Mouse (Mus musculus) heart, embryonic 13.5 days (tissue): ENCODE data around the gene Fam114a2. TPM values are rescaled to one million over a fixed set of nuclear protein-coding genes. Genes with fewer than 3 reads are reported as not detected.

ENCODE experiments used
- ATAC-seq: fragments of 200-750 bp; cut with Nextera tagmentation; 2 replicates; pipeline ENCODE4 v1.8.0; 2017; ENCODE audit warnings: moderate TSS enrichment; ENCODE audit not compliant: insufficient number of reproducible peaks, low FRiP score, low TSS enrichment; ENCODE audit errors: extremely low read depth
- H3K27ac ChIP-seq: fragments of 300-500 bp; sonication (generic); replicated peaks from 2 replicates; pipeline ENCODE4 v1.5.1; 2015; ENCODE audit warnings: moderate library complexity, mild to moderate bottlenecking, inconsistent platforms
- H3K27me3 ChIP-seq: fragments of 300-500 bp; sonication (generic); replicated peaks from 2 replicates; pipeline ENCODE4 v1.6.1; 2015; ENCODE audit warnings: mild to moderate bottlenecking, inconsistent platforms
- H3K36me3 ChIP-seq: fragments of 300-500 bp; sonication (generic); 2 replicates; pipeline ENCODE4 v1.6.1; 2015; ENCODE audit warnings: mild to moderate bottlenecking, inconsistent platforms
- H3K4me1 ChIP-seq: fragments of 300-500 bp; sonication (generic); 2 replicates; pipeline ENCODE4 v1.6.1; 2015; ENCODE audit warnings: inconsistent platforms
- H3K4me2 ChIP-seq: fragments of 300-500 bp; sonication (generic); 2 replicates; pipeline ENCODE4 v1.6.1; 2015; ENCODE audit warnings: inconsistent platforms, mild to moderate bottlenecking, moderate library complexity
- H3K4me3 ChIP-seq: fragments of 300-500 bp; sonication (generic); 2 replicates; pipeline ENCODE4 v1.5.1; 2015; ENCODE audit warnings: moderate library complexity, mild to moderate bottlenecking, inconsistent platforms
- H3K9ac ChIP-seq: fragments of 300-500 bp; sonication (generic); 2 replicates; pipeline ENCODE4 v1.6.1; 2015; ENCODE audit warnings: inconsistent platforms, mild to moderate bottlenecking, moderate library complexity
- H3K9me3 ChIP-seq: fragments of 300-500 bp; sonication (generic); 2 replicates; pipeline ENCODE4 v1.6.1; 2016; ENCODE audit warnings: inconsistent platforms
- WGBS: fragments of 180-500 bp; shearing (Covaris S2); methylation state at CpG from one replicate; pipeline ENCODE4 v1.1.7; 2015; ENCODE audit warnings: mixed read lengths; 5-methylcytosine and 5-hydroxymethylcytosine counted together
- polyA plus RNA-seq: library from polyadenylated mRNA; unstranded; fragments of >200 nt; fragmentation: Nextera tagmentation; extraction: Ambion mirVana; gene quantifications from 2 replicates; pipeline ENCODE4 v1.2.1, GENCODE M21; 2015

Fam114a2 gene
- polyA plus RNA-seq, 1 experiment from 2014 or later = 63.5 TPM

DNA sequence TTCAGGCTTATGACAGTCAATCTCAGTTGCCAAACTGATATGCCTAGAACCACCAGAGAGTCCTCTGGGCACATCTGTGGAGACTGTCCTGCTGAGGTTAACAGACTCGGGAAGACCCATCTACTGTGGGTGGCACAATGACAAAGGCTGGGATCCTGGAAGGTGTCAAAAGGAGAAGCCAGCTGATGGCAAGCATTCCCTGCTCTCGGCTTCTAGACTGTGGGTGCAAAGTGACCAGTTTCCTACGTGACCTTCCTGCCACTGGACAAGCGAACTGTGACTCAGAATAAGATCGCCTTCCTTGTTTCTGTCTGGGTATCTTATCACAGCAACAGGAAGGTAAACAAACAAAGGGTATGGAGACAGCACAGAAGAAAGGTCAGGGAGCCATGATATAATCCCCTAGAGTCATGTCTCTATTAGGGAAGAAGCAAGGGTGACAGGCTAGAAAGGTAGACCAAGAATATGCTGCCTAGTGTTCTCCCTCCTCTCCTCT lies 1.4 kb downstream of the Fam114a2 start:
- Histone ChIP-seq H3K36me3 (peaks cover 34% of the 10 kb centered on the region), H3K4me2 (peak overlapping the region; percentile 76), H3K27me3 (no peaks in the 10 kb centered on the region), H3K9ac (0 out of 2 replicates have a peak overlapping the region, but pooled peaks have one; percentile 24), H3K9me3 (no peaks in the 10 kb centered on the region), H3K4me3 (peak overlapping the region; percentile 87), H3K4me1 (peaks cover 19% of the 10 kb centered on the region), H3K27ac (no peak overlapping the region)
- ATAC-seq = no peak
- 24% methylated on average over 5 of the region's 5 CpGs for whole genome bisulfite sequencing

DNA sequence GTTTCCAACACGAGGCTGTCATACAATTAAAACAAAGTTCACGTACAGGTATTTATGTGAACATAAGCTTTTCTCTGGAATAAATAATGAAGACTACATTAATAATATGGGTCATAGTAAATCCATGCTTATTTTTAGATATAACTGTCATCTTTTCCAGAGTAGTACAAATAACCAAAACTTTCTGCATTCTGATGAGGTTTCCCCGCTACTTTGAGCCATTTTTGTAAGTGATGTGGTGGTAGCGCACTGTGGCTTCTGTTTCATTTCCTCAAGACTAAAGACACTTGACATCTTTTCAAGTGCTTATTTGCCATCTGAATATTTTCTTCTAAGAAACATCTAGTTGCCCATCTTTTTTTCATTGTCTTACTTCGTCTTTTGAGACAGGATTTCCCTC lies 3.2 kb downstream of the Fam114a2 start:
- ATAC-seq = no peak
- no peak overlapping the region for H3K4me2 ChIP-seq
- no peak overlapping the region for H3K4me3 ChIP-seq
- peaks cover 37% of the 10 kb centered on the region for H3K36me3 ChIP-seq
- 88% methylated on average over 5 of the region's 5 CpGs for WGBS
- H3K9ac ChIP-seq = no peak overlapping the region
- no peaks in the 10 kb centered on the region for H3K9me3 ChIP-seq
- no peaks in the 10 kb centered on the region for H3K27me3 ChIP-seq
- no peak overlapping the region for H3K27ac ChIP-seq
- peaks cover 19% of the 10 kb centered on the region for H3K4me1 ChIP-seq

DNA sequence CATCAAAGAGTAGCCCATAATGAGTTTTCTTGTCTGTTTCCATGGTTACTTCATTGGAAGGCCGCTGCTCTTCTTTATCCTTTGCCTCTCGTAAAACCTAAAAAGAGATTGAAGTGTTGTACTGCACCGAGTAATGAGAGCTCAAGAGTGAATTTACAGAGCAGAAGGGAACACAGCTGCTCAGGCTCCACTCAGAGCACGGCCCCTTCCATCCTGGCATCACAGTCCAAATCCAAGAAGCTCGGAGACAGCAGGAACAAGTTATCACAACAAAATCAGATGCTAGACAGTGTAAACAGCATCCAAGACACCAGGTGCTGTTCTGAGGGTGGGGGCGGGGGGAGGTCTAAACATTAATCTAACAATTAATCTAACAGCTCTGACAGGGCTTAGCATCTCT lies 11.5 kb downstream of the Fam114a2 start:
- Histone ChIP-seq H3K27ac (no peak overlapping the region), H3K9me3 (no peaks in the 10 kb centered on the region), H3K9ac (no peak overlapping the region), H3K4me2 (no peak overlapping the region), H3K36me3 (peaks cover 87% of the 10 kb centered on the region), H3K4me3 (no peak overlapping the region), H3K27me3 (no peaks in the 10 kb centered on the region), H3K4me1 (peaks cover 15% of the 10 kb centered on the region)
- no peak for ATAC-seq
- WGBS = 76% methylated on average over 6 of the region's 6 CpGs

DNA sequence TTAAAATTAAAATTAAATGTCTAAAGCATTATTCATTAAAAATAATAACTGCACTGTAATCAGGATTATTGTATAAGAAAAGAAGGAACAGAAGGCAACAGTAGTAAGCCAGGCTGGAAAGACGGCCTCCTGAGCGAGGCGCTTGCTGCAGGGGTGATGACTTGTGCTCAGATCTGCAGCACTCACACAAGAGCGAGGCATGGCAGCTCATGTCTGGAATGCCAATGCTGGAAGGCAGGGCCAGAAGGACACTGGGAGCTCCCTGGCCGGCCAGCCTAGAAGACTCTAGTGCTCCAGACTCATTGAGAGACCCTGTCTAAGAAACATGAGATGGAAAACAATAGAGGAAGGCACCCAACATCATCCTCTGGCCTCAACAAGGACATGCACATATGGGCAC lies 15.3 kb downstream of the Fam114a2 start:
- no peak overlapping the region for H3K4me3 ChIP-seq

DNA sequence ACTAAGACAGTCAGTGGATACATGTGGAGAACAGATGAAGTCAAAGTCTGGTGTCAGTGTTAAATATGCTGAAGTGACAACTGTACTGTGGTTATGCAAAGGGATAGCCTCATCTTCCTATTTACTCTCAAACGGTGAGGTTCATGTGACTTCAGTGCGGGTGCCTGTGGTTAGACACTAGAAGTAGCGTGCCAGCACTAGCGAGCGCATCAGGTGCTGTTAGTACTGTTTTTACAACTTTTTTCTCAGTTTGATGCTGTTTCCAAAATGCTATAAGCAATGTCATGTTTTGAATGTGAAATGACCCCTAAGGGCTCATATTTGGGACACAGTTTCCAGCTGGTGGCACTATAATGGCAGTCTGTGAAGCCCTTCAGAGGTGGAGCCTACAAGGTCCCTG lies 20.2 kb downstream of the Fam114a2 start:
- Histone ChIP-seq H3K4me2 (no peak overlapping the region), H3K4me1 (peaks cover 9% of the 10 kb centered on the region), H3K27ac (no peak overlapping the region), H3K27me3 (no peaks in the 10 kb centered on the region), H3K9me3 (no peaks in the 10 kb centered on the region), H3K36me3 (peaks cover 92% of the 10 kb centered on the region), H3K4me3 (no peak overlapping the region), H3K9ac (no peak overlapping the region)
- WGBS = 95% methylated on average over 5 of the region's 5 CpGs
- no peak for ATAC-seq

More for the DNA sequence above, 15.3 kb downstream of the Fam114a2 start:
- Histone ChIP-seq H3K36me3 (peaks cover 89% of the 10 kb centered on the region), H3K27ac (0 out of 2 replicates have a peak overlapping the region, but pooled peaks have one; percentile 6), H3K4me1 (peaks cover 15% of the 10 kb centered on the region), H3K27me3 (no peaks in the 10 kb centered on the region), H3K9me3 (no peaks in the 10 kb centered on the region), H3K4me2 (no peak overlapping the region), H3K9ac (no peak overlapping the region)
- ATAC-seq = no peak
- WGBS = 59% methylated on average over 5 of the region's 5 CpGs

DNA sequence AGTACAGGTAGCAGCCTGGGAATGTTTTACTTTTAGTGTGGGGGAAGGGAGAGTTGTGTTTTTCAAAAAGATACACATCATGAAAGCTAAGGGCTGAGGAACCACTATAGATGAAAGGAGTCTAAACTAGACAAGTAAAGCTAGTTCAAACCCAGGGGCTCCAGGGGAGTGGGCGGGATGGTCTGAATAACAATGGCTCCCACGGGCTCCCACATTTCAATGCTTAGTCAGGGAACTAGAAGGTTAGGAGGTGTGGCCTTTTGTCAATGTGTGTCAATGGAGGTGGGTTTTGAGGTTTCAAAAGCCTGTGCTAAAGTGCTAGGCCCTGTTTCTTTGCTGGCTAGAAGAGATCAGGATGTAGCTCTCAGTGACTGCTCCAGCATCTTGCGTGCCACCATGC lies 20.7 kb downstream of the Fam114a2 start:
- H3K9ac ChIP-seq = no peak overlapping the region
- H3K27me3 ChIP-seq = no peaks in the 10 kb centered on the region
- H3K4me1 ChIP-seq = peaks cover 6% of the 10 kb centered on the region; the same call in 1 of the 2 replicates
- no peak for ATAC-seq
- no peaks in the 10 kb centered on the region for H3K9me3 ChIP-seq
- H3K4me3 ChIP-seq = no peak overlapping the region
- peaks cover 94% of the 10 kb centered on the region for H3K36me3 ChIP-seq
- H3K4me2 ChIP-seq = no peak overlapping the region
- 83% methylated on average over 3 of the region's 3 CpGs for WGBS
- no peak overlapping the region for H3K27ac ChIP-seq

DNA sequence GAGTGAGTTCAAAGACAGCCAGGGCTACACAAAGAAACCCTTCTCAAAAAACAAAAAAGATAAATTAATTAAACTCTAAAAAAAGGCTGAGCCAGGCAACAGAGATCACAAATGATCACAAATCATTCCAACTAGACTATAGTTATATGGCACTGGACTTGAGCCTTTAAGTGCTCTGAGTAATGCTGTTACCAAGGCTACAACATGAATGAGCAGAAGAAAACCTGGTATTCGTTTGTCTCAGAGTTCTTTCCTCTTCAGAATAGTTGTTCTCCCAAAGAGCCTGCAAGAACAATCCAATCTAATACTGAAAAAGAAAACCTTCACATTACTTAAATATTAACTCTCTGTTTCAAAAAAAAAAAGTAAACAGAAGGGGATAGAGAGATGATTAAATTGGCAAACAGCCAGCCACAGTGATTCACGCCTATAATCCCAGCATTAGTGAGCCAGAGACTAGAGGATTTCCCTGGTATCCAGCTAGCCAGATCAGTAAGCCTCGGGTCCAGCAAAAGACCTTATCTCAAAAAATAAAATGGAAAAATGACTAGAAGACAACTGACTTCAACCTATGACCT lies 21.9 kb downstream of the Fam114a2 start:
- H3K4me2 ChIP-seq = no peak overlapping the region
- H3K9me3 ChIP-seq = no peaks in the 10 kb centered on the region
- H3K9ac ChIP-seq = no peak overlapping the region
- H3K27me3 ChIP-seq = no peaks in the 10 kb centered on the region
- no peak overlapping the region for H3K4me3 ChIP-seq
- 68% methylated on average over 3 of the region's 3 CpGs for whole genome bisulfite sequencing
- no peak for ATAC-seq
- H3K36me3 ChIP-seq = peaks cover 100% of the 10 kb centered on the region
- no peak overlapping the region for H3K27ac ChIP-seq
- H3K4me1 ChIP-seq = no peaks in the 10 kb centered on the region

DNA sequence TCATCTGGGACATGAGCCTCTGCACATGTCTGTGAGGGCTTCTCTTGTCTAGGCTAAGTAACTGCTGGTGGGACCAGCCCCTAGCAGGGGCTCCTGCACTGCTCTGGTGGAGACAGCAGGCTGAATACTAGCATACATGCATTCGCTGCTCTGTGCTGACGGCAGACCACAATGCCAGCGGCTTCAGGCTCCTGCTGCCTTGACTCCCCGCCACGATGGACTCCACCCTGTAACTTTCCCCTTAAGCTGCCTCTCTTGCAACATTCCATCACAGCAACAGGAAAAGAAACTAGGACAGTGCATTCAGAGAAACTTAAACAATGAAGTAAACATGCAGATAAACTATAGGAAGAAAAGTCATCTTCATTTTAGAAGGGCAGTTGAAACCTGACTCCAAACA lies 30.0 kb downstream of the Fam114a2 start:
- Histone ChIP-seq H3K36me3 (peaks cover 89% of the 10 kb centered on the region), H3K4me1 (no peaks in the 10 kb centered on the region), H3K4me3 (no peak overlapping the region), H3K9me3 (no peaks in the 10 kb centered on the region), H3K27me3 (no peaks in the 10 kb centered on the region), H3K4me2 (no peak overlapping the region), H3K9ac (no peak overlapping the region), H3K27ac (no peak overlapping the region)
- 54% methylated on average over 5 of the region's 5 CpGs for WGBS
- ATAC-seq = no peak

DNA sequence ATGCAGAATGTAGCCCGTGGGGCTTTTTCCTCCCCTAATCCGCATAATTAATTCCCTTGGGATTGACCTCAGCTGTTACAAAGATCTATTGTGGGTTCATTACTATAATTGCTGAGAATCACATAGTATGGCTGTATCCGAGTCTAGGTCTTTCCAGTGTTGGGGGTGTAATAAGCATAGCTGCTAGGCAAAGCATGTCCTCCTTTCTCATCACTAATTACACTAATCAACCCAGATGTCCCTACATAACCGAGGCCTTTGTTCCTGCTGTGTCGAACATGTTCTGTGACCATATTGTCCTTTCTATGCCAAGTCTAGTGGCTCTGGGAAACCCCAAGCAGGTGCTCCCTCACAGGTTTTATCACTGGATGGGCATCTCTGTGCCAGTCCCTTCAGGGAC lies 40.3 kb downstream of the Fam114a2 start:
- Histone ChIP-seq H3K27me3 (0 out of 2 replicates have a peak, but pooled peaks cover 3% of the 10 kb centered on the region), H3K9me3 (no peaks in the 10 kb centered on the region), H3K4me3 (no peak overlapping the region), H3K4me2 (no peak overlapping the region), H3K27ac (no peak overlapping the region), H3K9ac (no peak overlapping the region), H3K4me1 (peaks cover 5% of the 10 kb centered on the region), H3K36me3 (peaks cover 44% of the 10 kb centered on the region)
- 83% methylated on average over 5 of the region's 5 CpGs for WGBS
- ATAC-seq = no peak

DNA sequence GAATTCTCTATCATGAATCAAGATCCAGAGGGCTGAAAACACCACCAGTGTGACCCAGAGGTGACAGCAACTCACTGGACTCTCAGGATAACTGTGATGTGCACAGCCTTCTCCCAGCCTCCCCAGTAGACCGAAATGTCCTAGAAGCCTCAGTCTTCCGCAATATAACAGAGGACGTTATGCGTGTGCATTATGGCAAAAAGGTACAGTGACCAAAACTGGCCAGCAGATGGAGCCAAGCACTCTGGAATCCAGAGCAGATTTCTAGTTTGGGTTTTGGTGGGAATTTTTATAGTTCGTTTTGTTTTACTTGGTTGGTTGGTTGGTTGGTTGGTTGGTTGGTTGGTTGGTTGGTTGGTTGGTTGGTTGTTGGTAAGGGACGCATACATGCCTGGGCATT lies 43.3 kb downstream of the Fam114a2 start:
- H3K4me3 ChIP-seq = no peak overlapping the region
- ATAC-seq = no peak
- no peaks in the 10 kb centered on the region for H3K4me1 ChIP-seq
- no peak overlapping the region for H3K9ac ChIP-seq
- H3K27ac ChIP-seq = no peak overlapping the region
- H3K27me3 ChIP-seq = peaks cover 3% of the 10 kb centered on the region; the same call in 1 of the 2 replicates
- WGBS = 47% methylated on average over 6 of the region's 6 CpGs
- H3K36me3 ChIP-seq = peaks cover 15% of the 10 kb centered on the region
- no peak overlapping the region for H3K4me2 ChIP-seq
- H3K9me3 ChIP-seq = no peaks in the 10 kb centered on the region

DNA sequence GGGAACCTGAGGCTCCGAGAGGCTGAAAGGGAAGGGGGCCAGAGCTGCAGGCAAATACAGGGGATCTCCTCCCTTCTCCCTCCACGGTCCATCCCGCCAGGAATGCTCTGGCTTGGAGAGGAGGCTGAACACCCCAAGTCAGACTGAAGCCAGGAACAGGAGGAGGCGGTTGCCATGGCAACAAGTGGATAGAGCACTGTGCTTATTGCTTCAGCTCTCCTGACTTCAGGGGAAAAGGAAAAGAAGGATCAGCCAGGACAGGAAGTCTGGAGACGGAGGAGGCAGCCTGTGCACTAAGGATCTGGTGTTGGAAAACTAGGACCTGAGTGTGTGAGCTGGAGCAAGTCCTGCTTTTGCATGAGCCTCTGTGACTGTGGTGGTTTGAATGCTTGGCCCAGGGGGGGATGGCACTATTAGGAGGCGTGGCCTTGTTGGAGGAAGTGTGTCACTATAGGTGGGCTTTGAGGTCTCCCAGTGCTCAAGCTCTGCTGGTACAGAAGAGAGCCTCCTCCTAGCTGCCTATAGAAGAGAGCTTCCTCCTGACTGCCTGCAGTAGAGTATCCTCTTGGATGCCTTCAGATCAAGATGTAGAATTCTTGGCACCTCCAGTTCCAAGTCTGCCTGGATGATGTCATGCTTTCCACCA lies 44.0 kb downstream of the Fam114a2 start:
- Histone ChIP-seq H3K27ac (no peak overlapping the region), H3K27me3 (peaks cover 3% of the 10 kb centered on the region; the same call in 1 of the 2 replicates), H3K9ac (no peak overlapping the region), H3K4me2 (no peak overlapping the region), H3K4me1 (no peaks in the 10 kb centered on the region), H3K4me3 (no peak overlapping the region), H3K9me3 (no peaks in the 10 kb centered on the region), H3K36me3 (peaks cover 9% of the 10 kb centered on the region)
- ATAC-seq = no peak
- WGBS = 74% methylated on average over 6 of the region's 6 CpGs

DNA sequence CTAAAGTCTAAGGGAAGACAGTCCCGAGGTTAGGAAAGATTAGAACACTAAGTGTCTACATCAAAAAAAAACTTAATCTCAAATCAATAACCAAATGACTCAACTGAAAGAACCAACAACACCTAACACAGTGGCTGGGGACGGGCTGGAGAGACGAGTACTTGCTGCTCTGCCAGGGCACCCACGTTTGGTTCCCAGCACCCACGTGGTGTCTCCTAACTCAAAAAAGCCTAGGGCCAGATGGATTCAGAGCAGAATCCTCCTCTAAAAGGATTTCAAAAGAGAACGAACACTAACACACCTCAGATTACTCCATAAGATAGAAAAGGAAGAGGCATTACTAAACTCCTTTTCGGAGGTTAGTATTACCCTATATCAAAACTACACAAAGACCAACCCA lies 47.4 kb downstream of the Fam114a2 start:
- no peak overlapping the region for H3K27ac ChIP-seq
- no peak for ATAC-seq
- WGBS = 70% methylated on average over 6 of the region's 7 CpGs

More for the DNA sequence above, 47.4 kb downstream of the Fam114a2 start:
- Histone ChIP-seq H3K9ac (no peak overlapping the region), H3K9me3 (0 out of 2 replicates have a peak, but pooled peaks cover 7% of the 10 kb centered on the region), H3K36me3 (no peaks in the 10 kb centered on the region), H3K4me2 (no peak overlapping the region), H3K4me1 (0 out of 2 replicates have a peak, but pooled peaks cover 4% of the 10 kb centered on the region), H3K27me3 (peaks cover 3% of the 10 kb centered on the region; the same call in 1 of the 2 replicates), H3K4me3 (no peak overlapping the region)
